In genomic region chr8:119806422-119807263, GRCm38 (mm10) we compare ENCODE assay signal across 10 mouse cellular contexts. TPM values are rescaled to one million over a fixed set of nuclear protein-coding genes. Genes with fewer than 3 reads are reported as not detected.
DNase-seq lines count a peak whose midpoint lies in the region.
"Had no signal": no experiment of that assay in that cellular context is flagged by ENCODE, and none has a peak within 500 bp of the region (broad histone marks: within the 10 kb centered on the region; RNA-seq: fewer than 3 reads in every experiment).

No protein-coding gene starts in this region.

- WGBS in heart, embryonic 10.5 days, result 77% methylated on average over 14 of the region's 14 CpGs

- no peaks in the 10 kb centered on the region for H3K9me3 ChIP-seq in heart, embryonic 10.5 days
- H3K9me3 ChIP-seq: embryonic facial prominence, embryonic 13.5 days had no signal

- H3K27me3 ChIP-seq in heart, embryonic 10.5 days (ENCODE audit: insufficient read depth, poor library complexity, severe bottlenecking), result 0 out of 2 replicates have a peak, but pooled peaks cover 14% of the 10 kb centered on the region
- H3K27me3 ChIP-seq in splenic B cell, adult 2 months (ENCODE audit: control insufficient read depth, insufficient read depth, low read length, poor library complexity, severe bottlenecking), result no peaks in the 10 kb centered on the region
- H3K27me3 ChIP-seq: embryonic facial prominence, embryonic 13.5 days had no signal

- peaks cover 16% of the 10 kb centered on the region; the same call in 1 of the 2 replicates for H3K36me3 ChIP-seq in heart, embryonic 10.5 days
- H3K36me3 ChIP-seq in splenic B cell, adult 2 months (ENCODE audit: control insufficient read depth, insufficient read depth, low read length, poor library complexity, severe bottlenecking), result peaks cover 7% of the 10 kb centered on the region

- H3K27ac ChIP-seq in heart, embryonic 10.5 days, result peak overlapping the region; percentile 3; the same call in 1 of the 2 replicates
- H3K27ac ChIP-seq: embryonic facial prominence, embryonic 13.5 days; liver, embryonic 14.5 days had no signal

- H3K4me3 ChIP-seq in heart, embryonic 10.5 days, result no peak overlapping the region
- H3K4me3 ChIP-seq: embryonic facial prominence, embryonic 13.5 days had no signal

- DNase-seq in heart, embryonic 10.5 days (ENCODE audit: low spot score), result no peak
- no peak for DNase-seq in heart, adult 11 months
- DNase-seq in 3134 (ENCODE audit: extremely low read depth, insufficient read length, low spot score), result peak; percentile 56
- peak; percentile 79 for DNase-seq in cerebellum, adult 11-12 months
- peak; percentile 78 to 82 for DNase-seq in frontal cortex, postnatal 36 days (ENCODE audit: low spot score in 2 of 2)
- peak; percentile 61 to 73 for DNase-seq in lung, postnatal 4 days
- peak; percentile 90 for DNase-seq in splenic B cell, adult 2 months (ENCODE audit: low read depth, low spot score)
- no peak for DNase-seq in ovary, postnatal 36 days (ENCODE audit: low spot score)

- peaks cover 16% of the 10 kb centered on the region for H3K4me1 ChIP-seq in heart, embryonic 10.5 days

RNA-seq across cellular contexts. Expression of gene Tldc1, which starts 28.4 kb away (rescaled TPM):
- polyA plus RNA-seq in heart, embryonic 10.5 days (2016; fragmentation: Nextera tagmentation; extraction: Ambion mirVana), result 14.5 and 19.8 TPM in 2 replicates

RNA-seq across cellular contexts. Expression of gene Cotl1, which starts 33.7 kb away (rescaled TPM):
- polyA plus RNA-seq in heart, embryonic 10.5 days (2016; fragmentation: Nextera tagmentation; extraction: Ambion mirVana), result 55.7 and 62.0 TPM in 2 replicates

RNA-seq across cellular contexts. Expression of gene Klhl36, which starts 55.4 kb away (rescaled TPM):
- 9.6 and 10.1 TPM in 2 replicates for polyA plus RNA-seq in heart, embryonic 10.5 days (2016; fragmentation: Nextera tagmentation; extraction: Ambion mirVana)

Comparison
In these comparisons a context has a peak if more than half of its experiments do, and no peak if none do; other contexts are left out.
1. DNase-seq: peak in 3134 (single experiment), cerebellum, adult 11-12 months (single experiment), frontal cortex, postnatal 36 days (2 of 2), lung, postnatal 4 days (2 of 2) and splenic B cell, adult 2 months (single experiment); none in heart, embryonic 10.5 days (single experiment), heart, adult 11 months (single experiment) and ovary, postnatal 36 days (single experiment).